Mouse (Mus musculus) lung, postnatal 25 days (tissue): Measurements from ENCODE around the gene Cab39.

Source experiments
- DNase-seq: peaks from one replicate; pipeline ENCODE4 v3.0.0; 2022; ENCODE audit warnings: low spot score

Gene Cab39

GRCm38 (mm10) chr1:85793208-85794105 lies at the start of gene Cab39:
TSS of gene Cab39 (plus strand) at chr1:85793441.
- DNase-seq = peak; percentile 88

- no peak for DNase-seq
These were observed 48.7 kb upstream of the Cab39 start for GRCm38 (mm10) chr1:85744539-85744938.

DNA sequence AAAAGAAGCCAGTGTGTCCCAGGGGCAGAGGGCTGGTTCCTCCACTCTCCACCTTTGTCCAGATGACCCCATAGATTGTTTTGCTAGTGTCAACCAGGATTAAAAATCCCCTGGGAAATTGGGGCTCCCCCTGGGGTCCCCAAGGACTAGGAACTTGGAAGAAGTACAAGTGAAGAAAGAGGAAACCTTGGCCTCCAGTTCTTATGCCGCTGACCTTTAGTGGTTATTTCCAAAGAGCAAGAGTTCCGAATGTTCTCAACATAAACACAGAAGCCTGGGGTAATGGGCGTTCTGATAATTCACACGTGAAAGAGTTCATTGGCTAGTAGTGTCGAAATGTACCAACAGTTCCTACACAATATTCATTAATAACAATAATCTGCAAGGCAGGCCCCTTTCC lies 46.7 kb upstream of the Cab39 start:
- DNase-seq = no peak

- no peak for DNase-seq
These were observed 43.4 kb upstream of the Cab39 start for GRCm38 (mm10) chr1:85749829-85750228.

DNA sequence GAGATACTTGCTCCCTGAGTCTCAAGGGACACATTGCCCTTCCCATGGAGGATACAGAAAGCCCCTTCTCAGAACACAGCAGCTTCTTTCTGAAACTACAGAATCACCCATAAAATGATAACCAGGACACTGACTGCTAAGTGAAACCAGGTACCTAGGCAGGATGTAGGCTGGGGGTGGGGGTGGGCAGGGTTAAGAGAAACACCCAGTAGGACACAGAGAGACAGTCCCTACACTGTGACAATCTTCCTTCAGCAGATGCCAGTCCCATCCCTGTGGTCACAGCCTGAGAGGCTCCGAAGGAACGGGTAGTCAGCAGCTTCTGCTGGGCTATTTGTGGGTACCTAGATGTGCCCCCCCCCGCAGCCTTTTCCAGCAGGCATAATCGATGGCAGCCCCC lies 42.6 kb upstream of the Cab39 start:
- DNase-seq = no peak

GRCm38 (mm10) chr1:85751494-85751893 lies 41.7 kb upstream of the Cab39 start:
- peak; percentile 59 for DNase-seq

DNA sequence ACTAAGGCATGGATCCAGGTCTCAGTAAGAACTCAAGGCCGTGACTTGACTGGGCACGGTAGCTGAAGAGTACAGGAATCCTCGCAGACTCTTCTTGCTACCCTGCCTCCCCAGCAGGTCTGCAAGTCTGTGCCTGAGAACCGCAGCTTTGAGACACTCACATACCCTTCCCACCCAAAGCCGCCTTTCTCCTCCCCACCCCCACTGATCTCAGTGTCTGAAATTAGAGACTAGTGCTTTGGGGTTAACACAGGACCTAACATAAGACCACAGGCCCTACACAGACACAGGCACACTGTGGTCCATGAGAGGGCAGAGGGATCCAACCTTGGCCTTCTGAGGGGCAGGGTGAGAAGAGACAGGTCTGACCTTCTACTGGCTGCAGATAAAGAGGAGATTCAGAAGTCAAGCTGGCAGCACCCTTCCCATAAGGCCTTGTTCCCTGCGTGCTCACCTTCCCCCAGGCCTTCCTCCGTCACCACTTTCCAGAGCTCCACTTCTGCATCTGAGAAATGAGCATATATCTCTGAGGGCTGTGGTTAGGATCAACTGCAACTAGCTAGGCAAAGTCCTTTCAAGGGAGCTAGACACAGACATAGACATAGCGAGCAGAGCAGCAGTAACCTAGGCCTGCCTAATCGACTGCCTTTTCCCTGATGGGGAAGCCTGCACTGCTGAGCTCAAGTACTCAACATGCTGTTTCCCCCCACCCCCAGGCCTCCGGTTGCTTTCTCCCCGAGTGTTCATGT lies 41.1 kb upstream of the Cab39 start:
- no peak for DNase-seq

- DNase-seq = no peak
These were observed 35.6 kb upstream of the Cab39 start for GRCm38 (mm10) chr1:85757531-85758230.

GRCm38 (mm10) chr1:85758231-85758968 lies 34.8 kb upstream of the Cab39 start:
- DNase-seq = no peak

DNA sequence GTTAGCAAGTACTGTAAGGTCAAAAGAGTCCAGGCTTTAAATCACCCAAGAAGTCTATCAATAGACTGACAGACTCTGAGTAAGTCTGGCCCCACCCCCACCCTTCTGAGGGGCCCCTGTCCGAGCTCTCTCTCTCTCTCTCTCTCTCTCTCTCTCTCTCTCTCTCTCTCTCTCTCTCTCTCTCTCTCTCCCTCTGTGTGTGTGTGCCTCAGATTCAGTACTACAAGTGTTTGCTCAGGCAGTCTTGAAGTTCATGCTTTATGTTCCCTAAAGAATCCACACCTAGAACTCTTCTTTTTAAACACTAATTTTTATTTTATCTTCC lies 34.3 kb upstream of the Cab39 start:
- DNase-seq = no peak

GRCm38 (mm10) chr1:85761665-85762064 lies 31.6 kb upstream of the Cab39 start:
- DNase-seq = no peak

DNA sequence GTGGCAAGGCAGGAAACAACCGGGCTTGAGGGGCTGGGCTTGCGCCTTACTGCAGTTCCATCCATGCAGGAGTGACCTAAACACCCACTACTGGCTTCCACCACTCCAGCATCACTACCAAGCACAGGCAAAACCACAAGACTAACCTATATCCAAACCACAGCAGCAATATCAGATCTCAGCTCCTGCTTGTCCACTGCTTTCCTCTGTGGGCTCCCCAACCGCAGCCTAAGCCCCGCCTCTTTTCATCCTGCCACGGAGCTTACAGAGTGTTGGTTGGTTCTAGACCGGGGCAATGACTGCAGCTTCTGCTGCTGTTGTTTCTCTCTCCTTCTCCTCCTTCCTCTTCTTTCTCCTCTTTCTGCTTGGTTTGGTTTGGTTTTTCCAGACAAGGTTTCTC lies 29.9 kb upstream of the Cab39 start:
- no peak for DNase-seq

DNA sequence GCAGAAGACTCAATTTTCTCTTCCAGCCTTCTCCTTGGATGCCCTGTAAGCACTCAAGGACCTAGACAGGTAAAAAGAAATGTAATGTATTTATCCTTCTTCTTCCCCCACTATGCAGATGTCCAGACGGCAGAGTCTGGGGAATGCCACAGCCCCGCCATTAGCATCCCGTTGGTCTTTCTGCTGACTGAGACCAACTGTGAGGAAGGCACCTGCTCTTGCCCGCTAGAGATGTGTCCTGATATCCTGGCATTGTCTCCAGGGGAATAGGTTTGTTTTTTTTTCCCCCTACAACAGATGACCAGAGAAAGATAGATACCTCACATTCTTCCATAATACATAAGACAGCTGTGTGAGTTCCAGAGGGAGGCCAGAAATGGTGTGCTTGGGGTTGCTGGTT lies 28.9 kb upstream of the Cab39 start:
- no peak for DNase-seq

GRCm38 (mm10) chr1:85766120-85766519 lies 27.1 kb upstream of the Cab39 start:
- no peak for DNase-seq

DNA sequence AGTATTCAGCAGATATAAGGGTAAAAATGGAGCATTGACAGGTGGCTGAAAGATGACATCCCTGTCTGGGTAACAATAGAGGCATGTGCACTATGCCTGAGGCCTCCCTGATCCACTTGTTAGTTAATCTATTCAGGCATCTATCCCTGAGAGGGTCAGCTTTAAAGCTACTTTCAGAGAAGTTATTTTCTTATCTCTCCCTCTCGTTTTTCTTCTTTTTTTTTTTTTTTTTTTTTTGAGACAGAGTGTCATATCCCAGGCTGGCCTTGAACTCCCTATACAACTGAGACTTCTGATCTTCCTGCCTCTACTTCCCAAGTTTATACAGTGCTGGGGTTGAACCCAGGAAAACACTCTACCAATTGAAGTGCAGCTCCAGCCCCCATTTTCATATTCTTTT lies 25.5 kb upstream of the Cab39 start:
- DNase-seq = no peak

GRCm38 (mm10) chr1:85771976-85772375 lies 21.3 kb upstream of the Cab39 start:
- DNase-seq = no peak

DNA sequence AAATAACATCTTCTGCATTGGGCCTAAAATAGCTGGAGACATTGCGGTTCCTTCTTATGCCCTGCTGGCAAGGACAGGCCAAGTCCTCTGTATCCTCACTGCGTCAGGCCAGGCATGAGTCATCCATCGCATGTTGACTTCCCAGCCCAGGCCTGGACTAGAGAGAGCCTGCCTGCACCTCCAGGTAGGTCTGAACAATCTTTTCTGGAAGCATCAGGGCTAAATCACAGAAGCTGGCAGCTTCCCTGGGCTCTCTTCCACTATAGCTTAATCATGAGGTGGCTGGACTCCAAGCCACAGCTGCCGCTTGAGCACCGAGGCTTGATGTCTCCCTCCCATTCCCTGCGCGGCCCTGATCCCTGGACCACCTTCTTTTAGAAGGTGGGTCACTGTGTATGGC lies 18.1 kb upstream of the Cab39 start:
- DNase-seq = no peak

GRCm38 (mm10) chr1:85776154-85776553 lies 17.1 kb upstream of the Cab39 start:
- DNase-seq = no peak

DNA sequence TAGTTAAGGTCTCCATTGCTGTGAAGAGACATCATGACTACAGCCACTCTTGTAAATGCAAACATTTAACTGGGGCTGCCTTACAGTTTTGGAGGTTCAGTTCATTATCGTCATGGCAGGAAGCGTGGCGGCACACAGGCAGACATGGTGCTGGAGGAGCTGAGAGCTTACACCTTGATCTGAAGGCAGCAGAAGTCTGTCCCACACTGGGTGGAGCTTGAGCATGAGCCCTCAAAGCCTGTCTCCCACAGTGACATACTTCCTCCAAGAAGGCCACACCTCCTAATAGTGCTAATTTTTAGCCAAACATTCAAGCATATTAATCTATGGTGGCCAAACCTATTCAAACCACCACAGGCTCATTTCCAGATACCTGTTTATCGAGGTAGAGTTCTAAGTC lies 14.8 kb upstream of the Cab39 start, which contains the start of gene A630001G21Rik:
A630001G21Rik (minus strand) TSS at position 208 of the 400 bp plus-strand sequence.
- DNase-seq = no peak

DNA sequence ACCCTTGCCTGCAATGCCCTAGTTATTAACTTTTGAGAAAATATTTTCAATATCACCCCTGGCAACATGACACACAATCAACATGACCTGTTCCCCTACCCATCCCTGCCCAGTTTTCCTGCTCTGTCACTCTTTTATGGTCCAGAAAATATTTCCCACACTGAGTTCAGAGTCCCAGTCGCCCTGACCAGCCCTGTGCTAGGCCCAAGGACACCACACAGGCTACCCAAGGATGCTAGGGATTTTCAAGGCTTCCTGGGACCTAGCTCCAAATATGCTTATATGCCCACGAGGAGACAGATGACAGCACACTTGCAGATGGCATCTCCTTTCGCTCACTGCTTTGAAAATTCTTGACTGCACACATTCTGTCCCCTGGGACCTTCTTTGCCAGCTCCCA lies 14.2 kb upstream of the Cab39 start:
- DNase-seq = no peak

DNA sequence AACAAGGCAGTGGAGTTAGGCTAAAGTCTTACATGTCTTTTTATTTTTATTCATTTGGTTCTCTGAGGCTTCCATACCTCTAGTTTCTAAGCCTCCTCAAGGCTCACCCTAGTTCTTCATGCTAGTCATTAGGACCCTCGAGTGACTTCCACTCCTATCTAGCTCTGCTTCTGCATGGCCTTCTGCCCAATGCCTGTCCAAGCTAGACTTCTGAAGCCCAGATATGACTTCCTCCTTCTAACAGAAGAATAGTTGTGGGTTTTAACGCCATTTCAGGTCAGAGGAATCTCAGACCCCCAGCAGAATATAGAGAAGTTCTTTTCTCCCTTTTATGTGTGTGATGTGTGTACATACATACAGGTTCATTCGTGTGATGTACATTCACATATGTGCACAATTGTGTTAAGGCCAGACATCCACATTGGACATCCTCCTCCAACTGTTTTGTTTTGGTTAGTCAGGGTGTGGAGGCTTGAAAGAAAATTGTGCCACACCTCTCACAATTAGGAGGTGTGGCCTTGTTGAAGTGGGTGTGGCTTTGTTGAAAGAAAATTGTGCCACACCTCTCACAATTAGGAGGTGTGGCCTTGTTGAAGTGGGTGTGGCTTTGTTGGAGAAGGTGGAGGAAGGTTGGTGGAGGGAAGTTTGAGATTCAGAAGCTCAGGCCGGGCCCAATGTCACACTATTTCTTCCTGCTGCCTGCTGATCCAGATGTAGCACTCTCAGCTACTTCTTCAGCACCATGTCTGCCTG lies 13.6 kb upstream of the Cab39 start:
- DNase-seq = no peak
